Mouse (Mus musculus) hindbrain, postnatal 0 days (tissue): ENCODE results near the gene Ebf1. TPM values are rescaled to one million over a fixed set of nuclear protein-coding genes. Genes with fewer than 3 reads are reported as not detected.

ENCODE experiments used
- ATAC-seq: fragments of 200-750 bp; cut with Nextera tagmentation; 2 replicates; pipeline ENCODE4 v1.8.0; 2017; ENCODE audit warnings: mild to moderate bottlenecking, moderate TSS enrichment, moderate library complexity
- DNase-seq: peaks from one replicate; pipeline ENCODE4 v3.0.0-alpha.2; 2015; ENCODE audit warnings: low spot score
- H3K27ac ChIP-seq: fragments of 300-500 bp; sonication (generic); 2 replicates; pipeline ENCODE4 v1.5.1; 2014; ENCODE audit warnings: mild to moderate bottlenecking
- H3K27me3 ChIP-seq: fragments of 300-500 bp; sonication (generic); 2 replicates; pipeline ENCODE4 v1.6.1; 2014; ENCODE audit warnings: low read length, mixed read lengths; ENCODE audit not compliant: insufficient read depth
- H3K36me3 ChIP-seq: fragments of 300-500 bp; sonication (generic); 2 replicates; pipeline ENCODE4 v1.6.1; 2014; ENCODE audit warnings: low read length, mixed read lengths; ENCODE audit not compliant: insufficient read depth
- H3K4me1 ChIP-seq: fragments of 300-500 bp; sonication (generic); 2 replicates; pipeline ENCODE4 v1.6.1; 2014; ENCODE audit warnings: antibody characterized with exemption, low read length, mixed read lengths; ENCODE audit not compliant: insufficient read depth
- H3K4me2 ChIP-seq: fragments of 300-500 bp; sonication (generic); 2 replicates; pipeline ENCODE4 v1.6.1; 2014; ENCODE audit warnings: low read depth, mild to moderate bottlenecking, low read length, moderate library complexity, mixed read lengths
- H3K4me3 ChIP-seq: fragments of 300-500 bp; sonication (generic); 2 replicates; pipeline ENCODE4 v1.5.1; 2014; ENCODE audit warnings: low read length
- H3K9ac ChIP-seq: fragments of 300-500 bp; sonication (generic); replicated peaks from 2 replicates; pipeline ENCODE4 v1.6.1; 2014; ENCODE audit warnings: mild to moderate bottlenecking, low read length, moderate library complexity, mixed read lengths
- H3K9me3 ChIP-seq: fragments of 300-500 bp; sonication (generic); 2 replicates; pipeline ENCODE4 v1.6.1; 2016; ENCODE audit warnings: low read length, mixed read lengths
- CTCF ChIP-seq: IDR thresholded peaks from 2 replicates; pipeline ENCODE4 v1.5.1; 2016; ENCODE audit warnings: antibody characterized with exemption, control low read depth, low read depth
- WGBS: fragments of 180-500 bp; shearing (Covaris S2); extraction: QIAGEN DNeasy Blood & Tissue Kit; methylation state at CpG from one replicate; pipeline ENCODE4 v1.1.7; 2014; 5-methylcytosine and 5-hydroxymethylcytosine counted together
- polyA plus RNA-seq: library from polyadenylated mRNA; unstranded; fragments of >200 nt; fragmentation: Nextera tagmentation; extraction: Ambion mirVana; gene quantifications from 2 replicates; pipeline ENCODE4 v1.2.1, GENCODE M21; 2015
- total RNA-seq: library from RNA; depleted of rRNA; stranded (reverse); fragments of >200 nt; gene quantifications from 2 replicates; pipeline ENCODE4 v1.2.3, GENCODE M21; 2014

Gene Ebf1
- total and polyA plus RNA-seq, 2 experiments from 2014 or later: 67.1 to 71.7 TPM

- H3K27ac ChIP-seq: no peak overlapping the region
Measured at GRCm38 (mm10) chr11:44763992-44764835, 147.1 kb downstream of the Ebf1 start.

GRCm38 (mm10) chr11:44764988-44765387, 147.9 kb downstream of the Ebf1 start:
- Histone ChIP-seq H3K9ac (no peak overlapping the region), H3K27ac (no peak overlapping the region), H3K4me3 (no peak overlapping the region), H3K4me2 (no peak overlapping the region), H3K27me3 (no peaks in the 10 kb centered on the region), H3K9me3 (no peaks in the 10 kb centered on the region), H3K4me1 (peaks cover 8% of the 10 kb centered on the region; the same call in 1 of the 2 replicates), H3K36me3 (no peaks in the 10 kb centered on the region)
- no peak for TF ChIP-seq CTCF
- 74% methylated on average over 11 of the region's 11 CpGs for WGBS
- no peak for DNase-seq
- ATAC-seq: no peak

More at GRCm38 (mm10) chr11:44763992-44764835, 147.1 kb downstream of the Ebf1 start:
- Histone ChIP-seq H3K9ac (no peak overlapping the region), H3K4me3 (no peak overlapping the region), H3K27me3 (no peaks in the 10 kb centered on the region), H3K9me3 (no peaks in the 10 kb centered on the region), H3K4me1 (peaks cover 8% of the 10 kb centered on the region; the same call in 1 of the 2 replicates), H3K4me2 (no peak overlapping the region), H3K36me3 (no peaks in the 10 kb centered on the region)
- WGBS: 83% methylated on average over 7 of the region's 7 CpGs
- no peak for TF ChIP-seq CTCF
- ATAC-seq: no peak
- no peak for DNase-seq

- ATAC-seq: no peak
- no peaks in the 10 kb centered on the region for H3K27me3 ChIP-seq
Measured at GRCm38 (mm10) chr11:44766246-44766645, 149.1 kb downstream of the Ebf1 start.

GRCm38 (mm10) chr11:44767322-44767721, 150.2 kb downstream of the Ebf1 start:
- H3K9ac ChIP-seq: no peak overlapping the region
- 33% methylated on average over 3 of the region's 3 CpGs for WGBS
- no peaks in the 10 kb centered on the region for H3K27me3 ChIP-seq
- no peaks in the 10 kb centered on the region for H3K4me1 ChIP-seq
- DNase-seq (no peak), ATAC-seq (no peak)
- TF ChIP-seq CTCF: no peak
- no peak overlapping the region for H3K4me2 ChIP-seq
- no peak overlapping the region for H3K4me3 ChIP-seq
- no peaks in the 10 kb centered on the region for H3K36me3 ChIP-seq
- H3K27ac ChIP-seq: no peak overlapping the region
- no peaks in the 10 kb centered on the region for H3K9me3 ChIP-seq

More at GRCm38 (mm10) chr11:44766246-44766645, 149.1 kb downstream of the Ebf1 start:
- Histone ChIP-seq H3K4me3 (no peak overlapping the region), H3K36me3 (no peaks in the 10 kb centered on the region), H3K27ac (no peak overlapping the region), H3K4me2 (no peak overlapping the region), H3K9ac (no peak overlapping the region), H3K4me1 (peaks cover 4% of the 10 kb centered on the region; the same call in 1 of the 2 replicates), H3K9me3 (no peaks in the 10 kb centered on the region)
- TF ChIP-seq CTCF: no peak
- no peak for DNase-seq
- 67% methylated on average over 5 of the region's 5 CpGs for WGBS

- H3K27me3 ChIP-seq: no peaks in the 10 kb centered on the region
- H3K36me3 ChIP-seq: no peaks in the 10 kb centered on the region
- DNase-seq (no peak), ATAC-seq (no peak)
- H3K4me2 ChIP-seq: no peak overlapping the region
- WGBS: 58% methylated on average over 5 of the region's 5 CpGs
- H3K4me3 ChIP-seq: no peak overlapping the region
- H3K9me3 ChIP-seq: no peaks in the 10 kb centered on the region
- H3K4me1 ChIP-seq: no peaks in the 10 kb centered on the region
- TF ChIP-seq CTCF: no peak
- H3K9ac ChIP-seq: no peak overlapping the region
- H3K27ac ChIP-seq: no peak overlapping the region
Measured at GRCm38 (mm10) chr11:44768346-44768745, 151.2 kb downstream of the Ebf1 start.

- no peak overlapping the region for H3K4me2 ChIP-seq
- WGBS: 84% methylated on average over 11 of the region's 11 CpGs
- H3K36me3 ChIP-seq: no peaks in the 10 kb centered on the region
- DNase-seq (no peak), ATAC-seq (no peak)
- no peak overlapping the region for H3K4me3 ChIP-seq
- no peaks in the 10 kb centered on the region for H3K9me3 ChIP-seq
- no peak overlapping the region for H3K9ac ChIP-seq
- TF ChIP-seq CTCF: no peak
- no peaks in the 10 kb centered on the region for H3K4me1 ChIP-seq
- H3K27ac ChIP-seq: no peak overlapping the region
- no peaks in the 10 kb centered on the region for H3K27me3 ChIP-seq
Measured at GRCm38 (mm10) chr11:44770989-44771564, 154.0 kb downstream of the Ebf1 start.
